Mouse (Mus musculus) CD4-positive naive resting alpha-beta T cell, adult 57 days (primary cell): Measurements from ENCODE around the gene Lyrm2. TPM values are rescaled to one million over a fixed set of nuclear protein-coding genes. Genes with fewer than 3 reads are reported as not detected.

Experiments
- total RNA-seq: library from RNA; stranded (reverse); gene quantifications from one replicate; pipeline ENCODE4 v1.2.4, GENCODE M21; 2023

Lyrm2 gene
- total RNA-seq, result 35.3 TPM

GRCm38 (mm10) chr4:32799966-32800576 is at the start of gene Lyrm2:
Lyrm2 (plus strand) TSS chr4:32800253.

Other genes with a start within 250 kb of the Lyrm2 start
- gene Gja10, start 197.5 kb upstream of the Lyrm2 start, total RNA-seq, result not detected
- 19.6 TPM for gene Casp8ap2, start 184.8 kb upstream of the Lyrm2 start, total RNA-seq
- 102 TPM for gene Mdn1, start 143.1 kb upstream of the Lyrm2 start, total RNA-seq
- gene Ankrd6, start 150.6 kb downstream of the Lyrm2 start, total RNA-seq, result 4.8 TPM
- 4.0 TPM for gene Rragd, start 182.8 kb downstream of the Lyrm2 start, total RNA-seq
- 97.7 TPM for gene Ube2j1, start 231.2 kb downstream of the Lyrm2 start, total RNA-seq